Mouse (Mus musculus) right cerebral cortex, postnatal 10 days (tissue): ENCODE data around the gene Slc25a21.

Experiments used
- DNase-seq, 2 experiments: peaks; one replicate each; pipeline ENCODE4 v3.0.0; 2021; ENCODE audit warnings: low spot score in 2 of 2

The Slc25a21 gene

GRCm38 (mm10) chr12:57184401-57185147, 12.7 kb downstream of the Slc25a21 start:
- DNase-seq: no peak

GRCm38 (mm10) chr12:57179465-57180188, 17.6 kb downstream of the Slc25a21 start:
- no peak for DNase-seq

- no peak for DNase-seq
These were observed 18.5 kb downstream of the Slc25a21 start for GRCm38 (mm10) chr12:57178818-57179217.

GRCm38 (mm10) chr12:57163294-57163693, 34.0 kb downstream of the Slc25a21 start:
- no peak for DNase-seq

- DNase-seq: no peak
These were observed 34.4 kb downstream of the Slc25a21 start for GRCm38 (mm10) chr12:57162840-57163239.

GRCm38 (mm10) chr12:57159904-57160303, 37.4 kb downstream of the Slc25a21 start:
- DNase-seq: no peak

- no peak for DNase-seq
These were observed 39.0 kb downstream of the Slc25a21 start for GRCm38 (mm10) chr12:57158266-57158665.

- DNase-seq: no peak
These were observed 58.3 kb downstream of the Slc25a21 start for GRCm38 (mm10) chr12:57138937-57139336.

GRCm38 (mm10) chr12:57137809-57138208, 59.5 kb downstream of the Slc25a21 start:
- no peak for DNase-seq

GRCm38 (mm10) chr12:57118602-57119001, 78.7 kb downstream of the Slc25a21 start:
- DNase-seq: no peak

GRCm38 (mm10) chr12:57115516-57115915, 81.8 kb downstream of the Slc25a21 start:
- no peak for DNase-seq

- no peak for DNase-seq
These were observed 87.9 kb downstream of the Slc25a21 start for GRCm38 (mm10) chr12:57109363-57109762.

GRCm38 (mm10) chr12:57102322-57102721, 95.0 kb downstream of the Slc25a21 start:
- no peak for DNase-seq

GRCm38 (mm10) chr12:57100549-57100948, 96.7 kb downstream of the Slc25a21 start:
- no peak for DNase-seq

GRCm38 (mm10) chr12:57099066-57099465, 98.2 kb downstream of the Slc25a21 start:
- DNase-seq: no peak

GRCm38 (mm10) chr12:57098371-57098770, 98.9 kb downstream of the Slc25a21 start:
- no peak for DNase-seq

- DNase-seq: no peak
These were observed 104.2 kb downstream of the Slc25a21 start for GRCm38 (mm10) chr12:57093107-57093506.

- DNase-seq: no peak
These were observed 112.8 kb downstream of the Slc25a21 start for GRCm38 (mm10) chr12:57084519-57084918.

GRCm38 (mm10) chr12:57083533-57083932, 113.7 kb downstream of the Slc25a21 start:
- DNase-seq: no peak

- no peak for DNase-seq
These were observed 120.7 kb downstream of the Slc25a21 start for GRCm38 (mm10) chr12:57076606-57077005.

- no peak for DNase-seq
These were observed 124.7 kb downstream of the Slc25a21 start for GRCm38 (mm10) chr12:57072616-57073015.

GRCm38 (mm10) chr12:57068607-57069006, 128.7 kb downstream of the Slc25a21 start:
- no peak for DNase-seq

GRCm38 (mm10) chr12:57019737-57020136, 177.5 kb downstream of the Slc25a21 start:
- DNase-seq: no peak
